Mouse (Mus musculus) ovary, postnatal 36 days (tissue): ENCODE results near the gene Kctd19.

ENCODE experiments used
- DNase-seq: peaks from one replicate; pipeline ENCODE4 v3.0.0; 2022; ENCODE audit warnings: low spot score, mixed read lengths

Gene Kctd19

GRCm38 (mm10) chr8:105356681-105357080 is 56.6 kb downstream of the Kctd19 start:
- no peak for DNase-seq

DNA sequence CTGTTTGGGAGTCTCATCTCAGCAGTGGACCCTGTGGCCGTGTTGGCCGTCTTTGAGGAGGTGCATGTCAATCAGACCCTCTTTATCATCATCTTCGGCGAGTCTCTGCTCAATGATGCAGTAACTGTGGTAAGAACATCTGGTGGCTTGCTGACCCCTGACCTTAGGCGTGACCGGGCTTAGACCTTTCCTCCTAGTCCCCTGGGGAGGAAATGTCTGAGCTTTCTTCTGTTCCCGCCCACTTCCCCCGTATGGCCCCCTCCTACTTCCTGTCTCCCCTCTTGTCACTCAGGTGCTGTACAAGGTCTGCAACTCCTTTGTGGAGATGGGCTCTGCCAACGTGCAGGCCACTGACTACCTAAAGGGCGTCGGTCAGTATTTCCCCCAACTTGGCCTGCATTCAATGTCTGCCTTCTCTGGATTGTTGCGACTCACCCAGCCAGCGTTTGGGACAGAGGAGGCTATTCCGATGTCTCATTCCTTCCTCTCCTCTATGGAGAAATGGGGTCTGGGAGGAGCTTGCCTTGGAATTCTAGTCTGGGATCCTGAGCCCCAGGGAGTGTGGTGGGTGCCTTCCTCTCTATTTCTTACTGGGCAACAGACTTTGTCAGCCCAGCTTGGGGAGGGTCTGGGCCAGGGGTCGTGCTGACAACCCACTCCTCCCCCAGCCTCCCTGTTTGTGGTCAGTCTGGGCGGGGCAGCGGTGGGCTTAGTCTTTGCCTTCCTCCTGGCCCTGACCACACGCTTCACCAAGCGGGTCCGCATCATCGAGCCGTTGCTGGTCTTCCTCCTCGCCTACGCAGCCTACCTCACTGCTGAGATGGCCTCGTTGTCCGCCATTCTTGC is 57.9 kb downstream of the Kctd19 start:
- DNase-seq = no peak

GRCm38 (mm10) chr8:105354549-105354948 is 58.8 kb downstream of the Kctd19 start:
- no peak for DNase-seq

- no peak for DNase-seq
These were observed 59.6 kb downstream of the Kctd19 start for GRCm38 (mm10) chr8:105353583-105354135.

DNA sequence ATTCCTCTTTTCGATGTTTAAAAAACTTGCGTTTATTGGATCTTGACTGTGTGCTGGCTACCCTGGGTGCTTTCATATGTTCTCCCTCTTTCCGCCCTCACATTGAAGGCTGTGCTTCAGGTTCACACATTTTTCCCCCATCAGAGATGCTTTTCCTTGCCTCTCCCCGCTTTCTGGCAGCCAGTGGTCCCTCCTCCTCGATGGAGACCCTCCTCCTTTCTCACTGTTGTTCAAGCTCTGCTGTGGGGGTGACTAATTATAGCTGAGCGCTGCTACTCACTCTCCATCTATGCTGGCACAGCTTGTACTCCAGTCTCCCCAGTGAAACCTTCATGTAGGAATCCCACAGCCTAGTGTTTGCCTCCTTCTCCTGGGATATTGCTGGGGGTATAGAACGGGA is 63.1 kb downstream of the Kctd19 start:
- DNase-seq = no peak

DNA sequence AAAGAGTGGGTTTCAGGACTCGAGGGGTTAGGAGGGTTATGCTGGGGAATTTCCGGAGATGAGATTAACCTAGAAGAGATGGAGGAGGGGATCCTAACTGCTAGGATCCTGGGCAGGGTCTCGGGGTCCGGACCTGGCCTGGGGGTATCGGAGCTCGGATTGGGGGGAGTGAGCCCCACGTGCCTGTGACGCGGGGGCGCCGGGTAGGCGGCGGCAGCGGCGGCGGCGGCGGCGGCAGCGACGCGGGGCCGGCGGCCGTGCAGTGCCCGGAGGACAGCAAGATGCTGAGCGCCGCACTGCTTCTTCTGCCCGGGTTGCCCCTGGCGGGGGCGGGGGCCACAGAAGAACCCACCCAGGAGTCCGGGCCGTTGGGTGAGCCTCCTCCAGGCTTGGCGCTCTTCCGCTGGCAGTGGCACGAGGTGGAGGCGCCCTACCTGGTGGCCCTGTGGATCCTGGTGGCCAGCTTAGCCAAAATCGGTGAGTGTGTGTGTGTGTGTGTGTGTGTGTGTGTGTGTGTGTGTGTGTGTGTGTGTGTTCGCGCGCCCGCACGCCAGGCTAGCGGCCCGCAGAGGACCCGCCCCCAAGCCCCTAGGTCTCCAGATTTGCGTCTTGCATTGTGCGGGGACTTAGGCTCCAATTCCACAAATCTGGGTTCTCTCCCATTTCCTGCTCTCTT is 64.1 kb downstream of the Kctd19 start:
- DNase-seq = no peak

GRCm38 (mm10) chr8:105348450-105349095 is 64.7 kb downstream of the Kctd19 start, which contains the start of gene Slc9a5:
Slc9a5 (plus strand) TSS chr8:105348843.
- peak; percentile 58 for DNase-seq

DNA sequence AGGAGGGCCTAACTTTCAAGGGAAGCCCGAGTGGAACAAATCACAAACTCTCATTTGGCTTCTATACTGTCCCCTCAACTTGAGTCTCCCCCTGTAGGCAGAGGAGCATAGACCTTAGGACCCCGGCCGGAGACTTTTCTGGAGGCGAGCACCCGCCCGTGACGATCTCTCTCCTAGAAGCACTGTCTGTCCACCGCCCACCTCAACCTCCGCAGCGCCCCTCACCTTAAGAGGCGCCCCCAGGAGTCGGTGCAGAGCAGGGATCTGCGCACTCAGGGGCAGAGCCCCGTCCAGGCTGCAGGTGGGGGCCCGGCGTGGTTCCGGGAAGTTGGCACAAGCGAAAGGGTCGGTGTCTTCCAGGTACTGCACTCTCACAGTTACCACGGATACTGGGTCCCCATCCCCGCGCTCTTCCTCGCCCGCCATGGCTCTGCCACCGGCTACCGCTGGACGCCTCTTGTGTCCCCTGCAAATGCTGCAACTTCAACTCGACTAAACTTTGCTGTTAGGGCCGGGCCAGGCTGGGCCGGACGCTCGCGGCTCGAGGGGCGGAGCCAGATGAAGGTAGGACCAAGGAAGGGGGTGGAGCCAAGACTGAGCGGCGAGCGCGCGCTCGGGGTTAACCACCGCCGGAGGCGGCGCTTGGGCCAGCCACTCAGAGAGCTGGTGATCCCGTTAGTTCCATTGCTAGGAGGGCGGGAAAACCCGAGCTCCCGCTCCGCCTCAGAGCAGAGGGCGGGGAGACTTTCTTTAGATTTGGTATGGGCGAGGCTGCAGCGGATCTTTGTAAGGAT is 65.7 kb downstream of the Kctd19 start, which contains the start of gene Fhod1:
Gene Fhod1 (minus strand): TSS at position 526 of the 794 bp plus-strand sequence.
- peak; percentile 95 for DNase-seq

- DNase-seq = peak; percentile 60
These were observed 66.5 kb downstream of the Kctd19 start for GRCm38 (mm10) chr8:105346611-105347427.

- no peak for DNase-seq
These were observed 68.0 kb downstream of the Kctd19 start for GRCm38 (mm10) chr8:105345061-105345975.

DNA sequence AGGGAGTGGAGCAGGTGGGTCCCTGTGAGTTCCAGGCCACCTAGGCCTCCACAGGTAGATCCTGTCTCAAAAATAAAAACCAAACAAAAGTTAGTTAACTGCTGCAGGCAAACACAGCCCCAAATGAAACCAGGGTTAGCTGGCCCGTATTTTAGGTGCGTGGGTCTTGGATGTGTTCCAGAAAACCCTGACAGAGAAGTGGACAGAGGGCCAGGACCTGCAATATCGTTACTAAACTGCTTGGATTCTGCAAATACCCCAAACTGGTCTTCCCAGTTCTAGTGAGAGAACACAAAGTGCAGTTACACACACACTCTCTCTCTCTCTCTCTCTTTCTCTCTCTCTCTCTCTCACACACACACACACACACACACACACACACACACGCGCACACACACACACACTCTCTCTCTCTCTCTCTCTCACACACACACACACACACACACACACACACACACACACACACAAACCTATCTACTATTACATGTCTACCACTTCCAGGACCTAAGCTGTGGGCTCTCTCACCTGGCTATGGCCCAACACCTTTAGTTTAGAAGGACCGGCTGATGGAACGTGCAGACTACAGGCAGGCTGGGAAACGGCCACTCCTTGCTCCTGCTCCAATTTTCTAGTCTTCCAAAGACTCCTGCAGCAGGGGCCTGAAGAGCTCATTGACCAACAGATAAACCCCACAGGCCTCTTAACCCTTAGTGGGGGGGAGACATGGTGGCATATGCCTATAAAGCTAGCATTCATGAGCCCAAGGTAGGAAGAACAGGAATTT is 69.3 kb downstream of the Kctd19 start:
- no peak for DNase-seq

GRCm38 (mm10) chr8:105342768-105343167 is 70.5 kb downstream of the Kctd19 start:
- no peak for DNase-seq

DNA sequence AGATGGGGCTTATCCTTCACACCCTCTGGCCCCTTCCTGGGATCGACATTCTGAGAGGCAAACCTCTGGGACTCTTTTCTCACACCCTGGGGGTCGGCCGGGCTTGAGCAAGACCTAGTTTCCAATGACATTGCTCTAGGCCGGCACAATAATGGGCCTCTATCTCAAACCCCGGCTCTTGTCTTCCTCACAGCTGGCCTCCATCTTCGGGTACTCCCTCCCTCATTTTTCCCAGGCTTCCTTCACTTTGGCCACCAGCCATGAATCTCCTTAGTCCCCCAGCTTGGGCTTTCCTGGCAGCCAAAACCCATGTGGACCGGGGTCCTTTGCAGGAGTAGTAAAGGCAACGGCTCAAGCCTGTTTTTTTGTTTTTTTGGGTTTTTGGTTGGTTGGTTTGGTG is 71.9 kb downstream of the Kctd19 start:
- no peak for DNase-seq

DNA sequence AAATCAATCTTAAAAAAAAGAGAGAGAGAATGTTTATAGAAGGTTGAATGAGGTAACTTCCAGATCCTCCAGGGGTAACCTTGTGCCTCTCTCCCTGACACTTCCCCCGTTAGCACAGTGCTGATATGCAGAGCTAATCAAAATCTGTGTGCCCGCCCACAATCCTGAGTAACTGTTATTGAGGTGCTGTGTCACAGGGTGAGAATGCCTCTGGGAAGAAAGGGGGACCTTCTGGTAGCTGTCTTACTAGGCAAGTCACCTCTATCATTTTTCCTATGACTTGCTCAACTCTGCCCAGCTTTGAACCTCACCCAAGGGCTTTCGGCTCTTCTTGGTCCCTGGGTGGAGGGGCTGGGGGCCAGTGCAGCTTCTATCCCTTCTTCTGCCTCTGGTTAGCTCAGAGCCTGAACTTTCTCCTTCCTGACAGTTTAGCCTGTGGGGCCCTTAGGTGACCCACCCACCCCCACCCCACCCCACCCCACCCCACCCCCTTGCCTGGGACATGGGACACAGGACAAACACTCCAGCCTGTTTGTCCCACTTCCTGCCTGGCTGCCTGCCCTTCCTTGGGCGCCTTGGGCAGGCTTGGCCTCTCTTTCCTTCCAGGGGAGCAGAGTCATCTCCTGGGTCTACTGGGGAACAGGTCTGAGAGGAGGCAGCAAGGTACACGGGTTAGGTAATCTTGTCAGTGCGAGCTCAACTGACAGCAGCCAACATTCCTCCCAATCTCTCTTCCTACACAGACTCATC is 73.2 kb downstream of the Kctd19 start:
- DNase-seq = no peak

- no peak for DNase-seq
These were observed 74.3 kb downstream of the Kctd19 start for GRCm38 (mm10) chr8:105338992-105339391.

- DNase-seq = peak; percentile 6
These were observed 76.8 kb downstream of the Kctd19 start for GRCm38 (mm10) chr8:105336373-105337130.
